Mouse (Mus musculus) granulocyte monocyte progenitor cell, adult 5-6 weeks (primary cell): Measurements from ENCODE around the gene Ccs. TPM values are rescaled to one million over a fixed set of nuclear protein-coding genes. Genes with fewer than 3 reads are reported as not detected.

ENCODE experiments used
- ATAC-seq: replicated peaks from 2 replicates; pipeline ENCODE4 v1.8.0; 2016; ENCODE audit warnings: mild to moderate bottlenecking, moderate TSS enrichment, inconsistent platforms; ENCODE audit not compliant: poor library complexity, severe bottlenecking
- total RNA-seq, 2 experiments: library from RNA; stranded (forward) in 1 of 2; stranded (reverse) in 1 of 2; fragments of 200-712, 200-1000 nt in 1 of 2; fragments of >200 nt in 1 of 2; fragmentation: Nextera tagmentation in 1 of 2; gene quantifications; 2 replicates each; pipeline ENCODE4 v1.2.3; 2014 to 2017

Gene Ccs
- total RNA-seq, 2 experiments from 2014 or later = 22.9 to 47.1 TPM

DNA sequence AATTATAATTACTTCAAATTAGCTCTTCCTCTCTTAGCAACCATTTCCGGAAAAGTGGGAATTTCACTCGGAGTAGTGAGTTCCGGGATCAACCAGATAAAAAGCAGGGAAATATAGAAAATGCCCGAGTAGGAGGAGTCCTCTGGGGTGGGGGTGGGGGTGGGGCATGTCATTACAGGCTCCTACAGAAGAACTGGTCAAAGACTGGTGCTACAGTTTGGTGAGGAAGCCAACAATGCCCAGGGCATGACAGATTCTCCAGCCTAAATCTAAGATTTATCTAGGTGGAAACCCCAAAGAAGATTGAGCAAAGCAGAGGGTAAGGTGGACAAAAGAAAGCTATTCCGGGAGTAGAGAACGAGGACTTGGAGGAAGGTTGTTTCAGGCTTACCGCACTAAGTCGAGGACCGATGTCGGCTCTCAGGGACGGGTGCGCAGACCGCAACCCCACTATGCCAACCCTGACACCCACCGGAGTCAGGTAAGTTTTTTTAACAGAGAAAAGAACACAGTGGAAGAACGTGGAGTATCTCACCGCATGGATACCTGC lies 45.8 kb downstream of the Ccs start:
- peak; percentile 10; the same call in 1 of the 2 replicates for ATAC-seq

DNA sequence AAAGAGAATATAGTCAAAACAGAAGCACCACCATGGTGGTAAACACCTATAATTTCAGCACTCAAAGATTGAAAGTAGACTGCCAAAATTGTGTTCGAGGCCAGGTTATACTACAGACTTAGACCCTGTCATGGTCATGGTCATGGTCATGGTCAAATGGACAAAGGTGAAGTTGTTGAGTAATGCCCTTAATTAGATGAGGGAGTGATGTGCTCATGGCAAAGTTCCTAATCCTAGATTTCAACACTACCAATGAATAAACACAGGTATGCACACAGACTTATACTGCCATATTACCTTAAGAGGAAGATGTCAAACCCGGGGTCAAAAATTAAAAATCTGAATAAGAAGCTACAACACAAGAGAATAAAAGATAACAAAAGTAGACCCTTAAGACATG lies 52.8 kb downstream of the Ccs start:
- ATAC-seq = no peak

- no peak for ATAC-seq
These were observed 53.9 kb downstream of the Ccs start for GRCm38 (mm10) chr19:4785206-4785605.

- no peak for ATAC-seq
These were observed 56.2 kb downstream of the Ccs start for GRCm38 (mm10) chr19:4782891-4783290.

Other genes with a start within 250 kb of the Ccs start
- gene Lrfn4, start 223.7 kb downstream of the Ccs start, total RNA-seq (2014; fragmentation: Nextera tagmentation) = 2.6 and 3.5 TPM in 2 replicates
- gene Lrfn4, start 223.7 kb downstream of the Ccs start, total RNA-seq (2017) = 1.8 and 3.7 TPM in 2 replicates
- gene Rce1, start 213.7 kb downstream of the Ccs start, total RNA-seq (2014; fragmentation: Nextera tagmentation) = 30.4 and 40.9 TPM in 2 replicates
- 19.6 and 28.2 TPM in 2 replicates for gene Rce1, start 213.7 kb downstream of the Ccs start, total RNA-seq (2017)
- not detected in 2 replicates for gene Gm960, start 140.7 kb downstream of the Ccs start, total RNA-seq (2014; fragmentation: Nextera tagmentation)
- gene Gm960, start 140.7 kb downstream of the Ccs start, total RNA-seq (2017) = not detected in 2 replicates
- gene Sptbn2, start 128.2 kb downstream of the Ccs start, total RNA-seq (2014; fragmentation: Nextera tagmentation) = 0.23 TPM in 1 of 2 replicates, not detected in the other
- not detected in 2 replicates for gene Sptbn2, start 128.2 kb downstream of the Ccs start, total RNA-seq (2017)
- 7.1 and 11.0 TPM in 2 replicates for gene Rbm4b, start 82.8 kb downstream of the Ccs start, total RNA-seq (2014; fragmentation: Nextera tagmentation)
- 9.8 and 17.5 TPM in 2 replicates for gene Rbm4b, start 82.8 kb downstream of the Ccs start, total RNA-seq (2017)
- 42.0 and 44.5 TPM in 2 replicates for gene Rbm4, start 45.4 kb downstream of the Ccs start, total RNA-seq (2014; fragmentation: Nextera tagmentation)
- gene Rbm4, start 45.4 kb downstream of the Ccs start, total RNA-seq (2017) = 63.5 and 69.9 TPM in 2 replicates
- 13.8 and 16.3 TPM in 2 replicates for gene Gm21992, start 27.7 kb downstream of the Ccs start, total RNA-seq (2014; fragmentation: Nextera tagmentation)
- gene Gm21992, start 27.7 kb downstream of the Ccs start, total RNA-seq (2017) = 30.8 and 59.4 TPM in 2 replicates
- 51.0 and 59.2 TPM in 2 replicates for gene Rbm14, start 27.7 kb downstream of the Ccs start, total RNA-seq (2014; fragmentation: Nextera tagmentation)
- 23.3 and 27.2 TPM in 2 replicates for gene Rbm14, start 27.7 kb downstream of the Ccs start, total RNA-seq (2017)
- gene Ccdc87, start within 50 bp of the Ccs start, total RNA-seq (2014; fragmentation: Nextera tagmentation) = not detected in 2 replicates
- not detected in 2 replicates for gene Ccdc87, start within 50 bp of the Ccs start, total RNA-seq (2017)
- 2.6 and 10.0 TPM in 2 replicates for gene Ctsf, start 15.8 kb upstream of the Ccs start, total RNA-seq (2014; fragmentation: Nextera tagmentation)
- 1.8 and 3.6 TPM in 2 replicates for gene Ctsf, start 15.8 kb upstream of the Ccs start, total RNA-seq (2017)
- 0.34 TPM in 1 of 2 replicates, not detected in the other for gene Actn3, start 38.6 kb upstream of the Ccs start, total RNA-seq (2014; fragmentation: Nextera tagmentation)
- gene Actn3, start 38.6 kb upstream of the Ccs start, total RNA-seq (2017) = 1.2 TPM in 1 of 2 replicates, not detected in the other
- 5.9 and 15.5 TPM in 2 replicates for gene Zdhhc24, start 39.3 kb upstream of the Ccs start, total RNA-seq (2014; fragmentation: Nextera tagmentation)
- gene Zdhhc24, start 39.3 kb upstream of the Ccs start, total RNA-seq (2017) = 3.2 and 9.0 TPM in 2 replicates
- 3.1 TPM in 1 of 2 replicates, not detected in the other for gene Bbs1, start 67.3 kb upstream of the Ccs start, total RNA-seq (2014; fragmentation: Nextera tagmentation)
- 0.82 and 1.9 TPM in 2 replicates for gene Bbs1, start 67.3 kb upstream of the Ccs start, total RNA-seq (2017)
- 48.5 and 66.6 TPM in 2 replicates for gene Dpp3, start 89.0 kb upstream of the Ccs start, total RNA-seq (2014; fragmentation: Nextera tagmentation)
- gene Dpp3, start 89.0 kb upstream of the Ccs start, total RNA-seq (2017) = 38.7 and 41.0 TPM in 2 replicates
- gene Peli3, start 103.8 kb upstream of the Ccs start, total RNA-seq (2014; fragmentation: Nextera tagmentation) = not detected in 2 replicates
- gene Peli3, start 103.8 kb upstream of the Ccs start, total RNA-seq (2017) = 0.10 and 3.3 TPM in 2 replicates
- gene Mrpl11, start 122.8 kb upstream of the Ccs start, total RNA-seq (2014; fragmentation: Nextera tagmentation) = 51.9 and 53.3 TPM in 2 replicates
- 58.8 and 81.4 TPM in 2 replicates for gene Mrpl11, start 122.8 kb upstream of the Ccs start, total RNA-seq (2017)
- not detected in 2 replicates for gene Npas4, start 151.0 kb upstream of the Ccs start, total RNA-seq (2014; fragmentation: Nextera tagmentation)
- gene Npas4, start 151.0 kb upstream of the Ccs start, total RNA-seq (2017) = not detected in 2 replicates
- gene Slc29a2, start 184.5 kb upstream of the Ccs start, total RNA-seq (2014; fragmentation: Nextera tagmentation) = 3.1 and 12.2 TPM in 2 replicates
- gene Slc29a2, start 184.5 kb upstream of the Ccs start, total RNA-seq (2017) = 2.5 and 4.2 TPM in 2 replicates
- gene B4gat1, start 199.5 kb upstream of the Ccs start, total RNA-seq (2014; fragmentation: Nextera tagmentation) = 4.8 and 6.1 TPM in 2 replicates
- 2.6 and 11.6 TPM in 2 replicates for gene B4gat1, start 199.5 kb upstream of the Ccs start, total RNA-seq (2017)
- 1.3 and 1.4 TPM in 2 replicates for gene AC124502.3, start 199.6 kb upstream of the Ccs start, total RNA-seq (2014; fragmentation: Nextera tagmentation)
- gene AC124502.3, start 199.6 kb upstream of the Ccs start, total RNA-seq (2017) = 5.4 TPM in 1 of 2 replicates, not detected in the other
- 32.0 and 35.7 TPM in 2 replicates for gene Brms1, start 202.0 kb upstream of the Ccs start, total RNA-seq (2014; fragmentation: Nextera tagmentation)
- gene Brms1, start 202.0 kb upstream of the Ccs start, total RNA-seq (2017) = 33.6 and 43.3 TPM in 2 replicates
- gene Rin1, start 211.1 kb upstream of the Ccs start, total RNA-seq (2014; fragmentation: Nextera tagmentation) = not detected in 2 replicates
- 0.21 and 1.0 TPM in 2 replicates for gene Rin1, start 211.1 kb upstream of the Ccs start, total RNA-seq (2017)
- not detected in 2 replicates for gene Cd248, start 228.7 kb upstream of the Ccs start, total RNA-seq (2014; fragmentation: Nextera tagmentation)
- gene Cd248, start 228.7 kb upstream of the Ccs start, total RNA-seq (2017) = not detected in 2 replicates
- 5.1 TPM in 1 of 2 replicates, not detected in the other for gene Tmem151a, start 246.2 kb upstream of the Ccs start, total RNA-seq (2014; fragmentation: Nextera tagmentation)
- gene Tmem151a, start 246.2 kb upstream of the Ccs start, total RNA-seq (2017) = 0.62 TPM in 1 of 2 replicates, not detected in the other
- 37.3 and 51.9 TPM in 2 replicates for gene Yif1a, start 249.2 kb upstream of the Ccs start, total RNA-seq (2014; fragmentation: Nextera tagmentation)
- 14.6 and 17.2 TPM in 2 replicates for gene Yif1a, start 249.2 kb upstream of the Ccs start, total RNA-seq (2017)